Mouse (Mus musculus): Measurements from ENCODE around the gene Cabin1.

GRCm38 (mm10) chr10:75676819-75677565 lies 87.1 kb downstream of the Cabin1 start:
- TF ChIP-seq POLR2A (IDR thresholded peaks at IDR 0.05; ENCODE audit: insufficient read length, low read depth) (no peak), SRF (IDR thresholded peaks at IDR 0.05; ENCODE audit: control insufficient read depth, insufficient read length, low read depth) (no peak), USF1 (IDR thresholded peaks at IDR 0.05; ENCODE audit: low read depth) (no peak), MYOD1 (IDR thresholded peaks at IDR 0.05; ENCODE audit: control insufficient read depth in 1 of 3, insufficient read length in 2 of 3, low read depth in 2 of 3) (no peak), MAX (IDR thresholded peaks at IDR 0.05; ENCODE audit: low read depth) (no peak), POLR2AphosphoS2 (IDR thresholded peaks at IDR 0.05; ENCODE audit: insufficient read length, low read depth) (no peak), CEBPB (IDR thresholded peaks at IDR 0.05; ENCODE audit: insufficient read depth, poor library complexity, severe bottlenecking) (no peak)
